Mouse (Mus musculus): ENCODE data around the gene Psmg3. TPM values are rescaled to one million over a fixed set of nuclear protein-coding genes. Genes with fewer than 3 reads are reported as not detected.

Psmg3 gene
- 78.6 and 81.9 TPM in 2 replicates for polyA plus RNA-seq (2015; fragmentation: Nextera tagmentation; extraction: Ambion mirVana)

- peak; percentile 90 for ATAC-seq
- peak within 1 kb of the TSS; percentile 80 for H3K9ac ChIP-seq (replicated peaks)
- peaks cover 32% of the 10 kb centered on the region for H3K36me3 ChIP-seq
- H3K27me3 ChIP-seq: no peaks in the 10 kb centered on the region
- no peaks in the 10 kb centered on the region for H3K9me3 ChIP-seq
- H3K4me2 ChIP-seq (replicated peaks): peak within 1 kb of the TSS; percentile 98
- peak within 1 kb of the TSS; percentile 82 for H3K27ac ChIP-seq
- peaks cover 17% of the 10 kb centered on the region for H3K4me1 ChIP-seq (replicated peaks)
- under 1% methylated on average over 42 of the region's 43 CpGs for WGBS
- H3K4me3 ChIP-seq (replicated peaks): peak within 1 kb of the TSS; percentile 67
Observed at GRCm38 (mm10) chr5:139826357-139827055, at the start of gene Psmg3, which contains the start of gene Gm26938. Gene Psmg3, minus strand, starts transcription at chr5:139826885. Gene Gm26938, minus strand, starts transcription at chr5:139826407.

GRCm38 (mm10) chr5:139871526-139871925 lies 44.8 kb upstream of the Psmg3 start:
- Histone ChIP-seq H3K9ac (replicated peaks) (no peak overlapping the region), H3K4me2 (replicated peaks) (no peak overlapping the region), H3K9me3 (no peaks in the 10 kb centered on the region), H3K4me1 (replicated peaks) (no peaks in the 10 kb centered on the region; the same call in 1 of the 2 replicates), H3K4me3 (replicated peaks) (no peak overlapping the region), H3K27me3 (no peaks in the 10 kb centered on the region), H3K36me3 (no peaks in the 10 kb centered on the region), H3K27ac (no peak overlapping the region)
- ATAC-seq: no peak
- 80% methylated on average over 1 of the region's 1 CpGs for WGBS

GRCm38 (mm10) chr5:139870886-139871285 lies 44.2 kb upstream of the Psmg3 start:
- WGBS: 18% methylated on average over 3 of the region's 4 CpGs
- Histone ChIP-seq H3K4me3 (replicated peaks) (no peak overlapping the region), H3K9ac (replicated peaks) (no peak overlapping the region), H3K27me3 (no peaks in the 10 kb centered on the region), H3K9me3 (no peaks in the 10 kb centered on the region), H3K36me3 (no peaks in the 10 kb centered on the region), H3K4me1 (replicated peaks) (no peaks in the 10 kb centered on the region; the same call in 1 of the 2 replicates), H3K27ac (no peak overlapping the region), H3K4me2 (replicated peaks) (no peak overlapping the region)
- no peak for ATAC-seq

- 60% methylated on average over 4 of the region's 4 CpGs for WGBS
- Histone ChIP-seq H3K27ac (0 out of 2 replicates have a peak overlapping the region, but pooled peaks have one; percentile 35), H3K9ac (replicated peaks) (no peak overlapping the region), H3K9me3 (no peaks in the 10 kb centered on the region), H3K27me3 (no peaks in the 10 kb centered on the region), H3K4me2 (replicated peaks) (no peak overlapping the region), H3K36me3 (no peaks in the 10 kb centered on the region), H3K4me1 (replicated peaks) (peaks cover 13% of the 10 kb centered on the region), H3K4me3 (replicated peaks) (no peak overlapping the region)
- ATAC-seq: no peak
Observed at GRCm38 (mm10) chr5:139862759-139863158, 36.1 kb upstream of the Psmg3 start.

- peaks cover 13% of the 10 kb centered on the region for H3K4me1 ChIP-seq (replicated peaks)
- no peaks in the 10 kb centered on the region for H3K27me3 ChIP-seq
- WGBS: 20% methylated on average over 15 of the region's 15 CpGs
- H3K9ac ChIP-seq (replicated peaks): peak overlapping the region; percentile 41; the same call in 1 of the 2 replicates
- no peaks in the 10 kb centered on the region for H3K9me3 ChIP-seq
- peak; percentile 90 for ATAC-seq
- H3K4me3 ChIP-seq (replicated peaks): no peak overlapping the region
- no peaks in the 10 kb centered on the region for H3K36me3 ChIP-seq
- H3K27ac ChIP-seq: peak overlapping the region; percentile 64; the same call in 1 of the 2 replicates
- H3K4me2 ChIP-seq (replicated peaks): peak overlapping the region; percentile 23
Observed at GRCm38 (mm10) chr5:139860328-139861104, 33.8 kb upstream of the Psmg3 start.

- Histone ChIP-seq H3K4me1 (replicated peaks) (peaks cover 9% of the 10 kb centered on the region), H3K9me3 (peaks cover 5% of the 10 kb centered on the region; the same call in 1 of the 2 replicates), H3K4me2 (replicated peaks) (no peak overlapping the region), H3K27me3 (no peaks in the 10 kb centered on the region), H3K27ac (no peak overlapping the region), H3K4me3 (replicated peaks) (no peak overlapping the region), H3K9ac (replicated peaks) (no peak overlapping the region), H3K36me3 (no peaks in the 10 kb centered on the region)
- ATAC-seq: no peak
- WGBS: 82% methylated on average over 12 of the region's 12 CpGs
Observed at GRCm38 (mm10) chr5:139849626-139850320, 23.1 kb upstream of the Psmg3 start.

- peaks cover 10% of the 10 kb centered on the region for H3K4me1 ChIP-seq (replicated peaks)
- H3K9ac ChIP-seq (replicated peaks): no peak overlapping the region
- no peak overlapping the region for H3K27ac ChIP-seq
- peaks cover 3% of the 10 kb centered on the region; the same call in 1 of the 2 replicates for H3K27me3 ChIP-seq
- WGBS: 19% methylated on average over 3 of the region's 3 CpGs
- H3K4me3 ChIP-seq (replicated peaks): no peak overlapping the region
- ATAC-seq: 0 out of 2 replicates have a peak, but pooled peaks have one; percentile 15
- H3K4me2 ChIP-seq (replicated peaks): no peak overlapping the region
- peaks cover 3% of the 10 kb centered on the region; the same call in 1 of the 2 replicates for H3K9me3 ChIP-seq
- no peaks in the 10 kb centered on the region for H3K36me3 ChIP-seq
Observed at GRCm38 (mm10) chr5:139839142-139839541, 12.5 kb upstream of the Psmg3 start.

GRCm38 (mm10) chr5:139838476-139838892 lies 11.8 kb upstream of the Psmg3 start:
- peak; percentile 70 for ATAC-seq
- no peak overlapping the region for H3K9ac ChIP-seq (replicated peaks)
- 26% methylated on average over 2 of the region's 2 CpGs for WGBS

GRCm38 (mm10) chr5:139835706-139836105 lies 9.0 kb upstream of the Psmg3 start:
- H3K4me2 ChIP-seq (replicated peaks): no peak overlapping the region
- peaks cover 3% of the 10 kb centered on the region; the same call in 1 of the 2 replicates for H3K27me3 ChIP-seq
- peaks cover 10% of the 10 kb centered on the region for H3K4me1 ChIP-seq (replicated peaks)
- H3K4me3 ChIP-seq (replicated peaks): no peak overlapping the region
- 84% methylated on average over 7 of the region's 7 CpGs for WGBS
- no peaks in the 10 kb centered on the region for H3K9me3 ChIP-seq
- H3K27ac ChIP-seq: no peak overlapping the region
- no peak for ATAC-seq
- H3K36me3 ChIP-seq: no peaks in the 10 kb centered on the region
- no peak overlapping the region for H3K9ac ChIP-seq (replicated peaks)

More at GRCm38 (mm10) chr5:139838476-139838892, 11.8 kb upstream of the Psmg3 start:
- H3K4me2 ChIP-seq (replicated peaks): no peak overlapping the region
- no peak overlapping the region for H3K27ac ChIP-seq
- H3K9me3 ChIP-seq: no peaks in the 10 kb centered on the region
- H3K27me3 ChIP-seq: peaks cover 3% of the 10 kb centered on the region; the same call in 1 of the 2 replicates
- no peaks in the 10 kb centered on the region for H3K36me3 ChIP-seq
- peaks cover 10% of the 10 kb centered on the region for H3K4me1 ChIP-seq (replicated peaks)
- no peak overlapping the region for H3K4me3 ChIP-seq (replicated peaks)

GRCm38 (mm10) chr5:139832125-139832524 lies 5.4 kb upstream of the Psmg3 start:
- Histone ChIP-seq H3K4me2 (replicated peaks) (no peak overlapping the region), H3K27me3 (0 out of 2 replicates have a peak, but pooled peaks cover 3% of the 10 kb centered on the region), H3K9me3 (no peaks in the 10 kb centered on the region), H3K4me1 (replicated peaks) (no peaks in the 10 kb centered on the region), H3K27ac (no peak overlapping the region), H3K4me3 (replicated peaks) (no peak overlapping the region), H3K9ac (replicated peaks) (no peak overlapping the region), H3K36me3 (no peaks in the 10 kb centered on the region)
- no peak for ATAC-seq
- WGBS: 81% methylated on average over 7 of the region's 7 CpGs

- H3K36me3 ChIP-seq: no peaks in the 10 kb centered on the region
- H3K9ac ChIP-seq (replicated peaks): no peak overlapping the region
- WGBS: 87% methylated on average over 3 of the region's 3 CpGs
- no peaks in the 10 kb centered on the region for H3K9me3 ChIP-seq
- no peak overlapping the region for H3K4me2 ChIP-seq (replicated peaks)
- H3K27ac ChIP-seq: no peak overlapping the region
- ATAC-seq: no peak
- H3K27me3 ChIP-seq: 0 out of 2 replicates have a peak, but pooled peaks cover 3% of the 10 kb centered on the region
- peaks cover 5% of the 10 kb centered on the region for H3K4me1 ChIP-seq (replicated peaks)
- H3K4me3 ChIP-seq (replicated peaks): no peak overlapping the region
Observed at GRCm38 (mm10) chr5:139830734-139831133, 4.0 kb upstream of the Psmg3 start.
